In genomic region chr11:119781165-119781564, GRCm38 (mm10) we compare ENCODE assay signal across 21 mouse cellular contexts.
DNase-seq lines count a peak whose midpoint lies in the region; ATAC-seq and TF ChIP-seq lines count a peak whose summit lies in the region.
"Had no signal": no experiment of that assay in that cellular context is flagged by ENCODE, and none has a peak within 500 bp of the region (broad histone marks: within the 10 kb centered on the region; RNA-seq: fewer than 3 reads in every experiment).

No protein-coding gene starts in this region.

- ATAC-seq in hindbrain, postnatal 0 days, result 0 out of 2 replicates have a peak, but pooled peaks have one; percentile 32
- no peak for ATAC-seq in hindbrain, embryonic 11.5 days (ENCODE audit: low FRiP score)
- no peak for ATAC-seq in lung, embryonic 14.5 days (ENCODE audit: insufficient read depth)
- ATAC-seq: activated CD4-positive, CD25-positive, alpha-beta regulatory T cell, adult 4 months; forebrain, embryonic 13.5 days had no signal

- H3K9ac ChIP-seq in hindbrain, postnatal 0 days (replicated peaks; ENCODE audit: low read length), result no peak overlapping the region
- H3K9ac ChIP-seq in hindbrain, embryonic 11.5 days (ENCODE audit: low read depth, low read length), result no peak overlapping the region
- H3K9ac ChIP-seq in lung, embryonic 14.5 days, result no peak overlapping the region
- H3K9ac ChIP-seq: kidney, embryonic 15.5 days; limb, embryonic 15.5 days; neural tube, embryonic 13.5 days had no signal

- H3K4me2 ChIP-seq in hindbrain, postnatal 0 days (ENCODE audit: low read depth, low read length), result no peak overlapping the region
- no peak overlapping the region for H3K4me2 ChIP-seq in hindbrain, embryonic 11.5 days (replicated peaks; ENCODE audit: low read depth, low read length)
- no peak overlapping the region for H3K4me2 ChIP-seq in lung, embryonic 14.5 days
- H3K4me2 ChIP-seq: forebrain, embryonic 13.5 days; kidney, embryonic 15.5 days; limb, embryonic 15.5 days; midbrain, embryonic 11.5 days; neural tube, embryonic 13.5 days had no signal

- peak; percentile 64 for TF ChIP-seq CTCF in cerebellum, adult 2 months (IDR thresholded peaks at IDR 0.05; ENCODE audit: borderline replicate concordance, insufficient read depth, low read depth, low read length)
- peak; percentile 66 for TF ChIP-seq CTCF in hindbrain, postnatal 0 days (IDR thresholded peaks at IDR 0.05; ENCODE audit: low read depth)
- TF ChIP-seq CTCF in lung, embryonic 14.5 days (IDR thresholded peaks at IDR 0.05; ENCODE audit: low read depth), result peak; percentile 11; the same call in 1 of the 2 replicates

- no peaks in the 10 kb centered on the region for H3K27me3 ChIP-seq in cerebellum, adult 2 months (ENCODE audit: control insufficient read depth, insufficient read depth, low read length)
- no peaks in the 10 kb centered on the region for H3K27me3 ChIP-seq in hindbrain, postnatal 0 days (ENCODE audit: insufficient read depth, low read length)
- no peaks in the 10 kb centered on the region for H3K27me3 ChIP-seq in hindbrain, embryonic 11.5 days (ENCODE audit: control insufficient read depth, insufficient read depth, low read length)
- H3K27me3 ChIP-seq in lung, embryonic 14.5 days (ENCODE audit: insufficient read depth, low read length), result no peaks in the 10 kb centered on the region
- H3K27me3 ChIP-seq: forebrain, embryonic 13.5 days; kidney, embryonic 15.5 days; limb, embryonic 15.5 days; neural tube, embryonic 13.5 days had no signal

- 0 out of 2 replicates have a peak, but pooled peaks cover 2% of the 10 kb centered on the region for H3K9me3 ChIP-seq in hindbrain, postnatal 0 days (ENCODE audit: low read length)
- no peaks in the 10 kb centered on the region for H3K9me3 ChIP-seq in hindbrain, embryonic 11.5 days (ENCODE audit: control insufficient read depth, low read length)
- no peaks in the 10 kb centered on the region for H3K9me3 ChIP-seq in lung, embryonic 14.5 days (ENCODE audit: low read depth, low read length)
- H3K9me3 ChIP-seq: limb, embryonic 15.5 days; neural tube, embryonic 13.5 days had no signal

- no peak overlapping the region for H3K4me3 ChIP-seq in cerebellum, adult 2 months (replicated peaks; ENCODE audit: insufficient read depth, low read depth, low read length)
- H3K4me3 ChIP-seq in hindbrain, postnatal 0 days (ENCODE audit: low read length), result no peak overlapping the region
- no peak overlapping the region for H3K4me3 ChIP-seq in hindbrain, embryonic 11.5 days (ENCODE audit: low read depth, low read length)
- no peak overlapping the region for H3K4me3 ChIP-seq in lung, embryonic 14.5 days (ENCODE audit: low read depth, low read length)
- no peak overlapping the region for H3K4me3 ChIP-seq in macrophage (ENCODE audit: inconsistent target)
- H3K4me3 ChIP-seq: erythroblast, embryonic 14.5 days; forebrain, embryonic 13.5 days; kidney, embryonic 15.5 days; limb, embryonic 15.5 days; neural tube, embryonic 13.5 days had no signal

- no peak for TF ChIP-seq POLR2A in cerebellum, adult 2 months (IDR thresholded peaks at IDR 0.05; ENCODE audit: borderline replicate concordance, insufficient read depth, low read length)

- H3K79me2 ChIP-seq in macrophage (ENCODE audit: inconsistent target), result peaks cover 4% of the 10 kb centered on the region; the same call in 1 of the 2 replicates

- H3K27ac ChIP-seq in cerebellum, adult 2 months (ENCODE audit: insufficient read depth, low read length), result no peak overlapping the region
- H3K27ac ChIP-seq in hindbrain, postnatal 0 days, result no peak overlapping the region
- no peak overlapping the region for H3K27ac ChIP-seq in hindbrain, embryonic 11.5 days (ENCODE audit: low read depth, low read length)
- no peak overlapping the region for H3K27ac ChIP-seq in lung, embryonic 14.5 days (ENCODE audit: low read depth)
- H3K27ac ChIP-seq in macrophage, result peak overlapping the region; percentile 24
- H3K27ac ChIP-seq: forebrain, embryonic 13.5 days; kidney, embryonic 15.5 days; limb, embryonic 15.5 days; neural tube, embryonic 13.5 days had no signal

- peaks cover 51% of the 10 kb centered on the region for H3K4me1 ChIP-seq in cerebellum, adult 2 months (ENCODE audit: control insufficient read depth, insufficient read depth, low read length)
- H3K4me1 ChIP-seq in hindbrain, postnatal 0 days (ENCODE audit: insufficient read depth, low read length), result 0 out of 2 replicates have a peak, but pooled peaks cover 8% of the 10 kb centered on the region
- H3K4me1 ChIP-seq in hindbrain, embryonic 11.5 days (replicated peaks; ENCODE audit: control insufficient read depth, insufficient read depth, low read length), result no peaks in the 10 kb centered on the region
- no peaks in the 10 kb centered on the region for H3K4me1 ChIP-seq in lung, embryonic 14.5 days (ENCODE audit: insufficient read depth)
- H3K4me1 ChIP-seq: kidney, embryonic 15.5 days had no signal

- 0 out of 2 replicates have a peak, but pooled peaks cover 4% of the 10 kb centered on the region for H3K36me3 ChIP-seq in hindbrain, postnatal 0 days (ENCODE audit: insufficient read depth, low read length)
- no peaks in the 10 kb centered on the region for H3K36me3 ChIP-seq in hindbrain, embryonic 11.5 days (ENCODE audit: control insufficient read depth, insufficient read depth, low read length)
- H3K36me3 ChIP-seq in lung, embryonic 14.5 days (ENCODE audit: insufficient read depth), result 0 out of 2 replicates have a peak, but pooled peaks cover 11% of the 10 kb centered on the region
- no peaks in the 10 kb centered on the region for H3K36me3 ChIP-seq in macrophage (ENCODE audit: inconsistent target)
- H3K36me3 ChIP-seq: neural tube, embryonic 13.5 days had no signal

- WGBS in cerebellum, adult 2 months, result 76% methylated on average over 2 of the region's 2 CpGs
- WGBS in hindbrain, postnatal 0 days, result 88% methylated on average over 2 of the region's 2 CpGs
- WGBS in hindbrain, embryonic 11.5 days, result 97% methylated on average over 2 of the region's 2 CpGs
- WGBS in lung, embryonic 14.5 days, result 83% methylated on average over 2 of the region's 2 CpGs
- 98% methylated on average over 2 of the region's 2 CpGs for WGBS in macrophage (ENCODE audit: missing documents)

- no peak for DNase-seq in cerebellum, adult 2 months
- no peak for DNase-seq in cerebellum, adult 8-10 months
- no peak for DNase-seq in hindbrain, postnatal 0 days (ENCODE audit: low spot score)
- no peak for DNase-seq in hindbrain, embryonic 11.5 days (ENCODE audit: low spot score)
- DNase-seq in lung, embryonic 14.5 days, result no peak
- no peak for DNase-seq in lung, postnatal 36 days
- DNase-seq in frontal cortex, postnatal 25 days (ENCODE audit: low spot score in 2 of 2), result no peak
- DNase-seq: adrenal gland, postnatal 10 days; heart, postnatal 4 days; layer of hippocampus, postnatal 36 days; lung, postnatal 4 days; right cerebral cortex, adult 18-20 months; thymus, postnatal 36 days had no signal

Comparison
In these comparisons a context has a peak if more than half of its experiments do, and no peak if none do; other contexts are left out.
1. CTCF ChIP-seq: peak in every context shown above with its lines; median percentile 66 in hindbrain, postnatal 0 days; 64 in cerebellum, adult 2 months; 11 in lung, embryonic 14.5 days.